Mouse (Mus musculus) limb, embryonic 11.5 days (tissue): ENCODE measurements around the gene 1700029P11Rik. TPM values are rescaled to one million over a fixed set of nuclear protein-coding genes. Genes with fewer than 3 reads are reported as not detected.
A peak's percentile ranks its signal among the peaks of the same experiment; 100 is the strongest.

Source experiments
- ATAC-seq: fragments of 200-750 bp; cut with Nextera tagmentation; 2 replicates; pipeline ENCODE4 v1.8.0; 2017; ENCODE audit warnings: low read depth; ENCODE audit not compliant: insufficient number of reproducible peaks, low FRiP score, low TSS enrichment
- DNase-seq: peaks from one replicate; pipeline ENCODE4 v3.0.0-alpha.2; 2015; ENCODE audit warnings: low spot score
- H3K27ac ChIP-seq: fragments of 300-500 bp; sonication (generic); replicated peaks from 2 replicates; pipeline ENCODE4 v1.5.1; 2014; ENCODE audit warnings: low read depth, mild to moderate bottlenecking, low read length
- H3K27me3 ChIP-seq: fragments of 300-500 bp; sonication (generic); 2 replicates; pipeline ENCODE4 v1.6.1; 2014; ENCODE audit warnings: mild to moderate bottlenecking, low read length, mixed read lengths; ENCODE audit not compliant: control insufficient read depth, insufficient read depth
- H3K36me3 ChIP-seq: fragments of 300-500 bp; sonication (generic); 2 replicates; pipeline ENCODE4 v1.6.1; 2014; ENCODE audit warnings: mild to moderate bottlenecking, low read length, moderate library complexity, mixed read lengths; ENCODE audit not compliant: control insufficient read depth, insufficient read depth
- H3K4me1 ChIP-seq: fragments of 300-500 bp; sonication (generic); 2 replicates; pipeline ENCODE4 v1.6.1; 2014; ENCODE audit warnings: low read length, mixed read lengths; ENCODE audit not compliant: control insufficient read depth, insufficient read depth
- H3K4me2 ChIP-seq: fragments of 300-500 bp; sonication (generic); 2 replicates; pipeline ENCODE4 v1.6.1; 2014; ENCODE audit warnings: low read depth, mild to moderate bottlenecking, moderate library complexity; ENCODE audit not compliant: severe bottlenecking
- H3K4me3 ChIP-seq: fragments of 300-500 bp; sonication (generic); 2 replicates; pipeline ENCODE4 v1.5.1; 2014; ENCODE audit warnings: low read depth, low read length
- H3K9ac ChIP-seq: fragments of 300-500 bp; sonication (generic); 2 replicates; pipeline ENCODE4 v1.6.1; 2014; ENCODE audit warnings: mild to moderate bottlenecking, low read length
- H3K9me3 ChIP-seq: fragments of 300-500 bp; sonication (generic); 2 replicates; pipeline ENCODE4 v1.6.1; 2016; ENCODE audit warnings: low read length; ENCODE audit not compliant: control insufficient read depth
- WGBS: fragments of 180-500 bp; shearing (Covaris S2); extraction: QIAGEN DNeasy Blood & Tissue Kit; methylation state at CpG from one replicate; pipeline ENCODE4 v1.1.7; 2014; 5-methylcytosine and 5-hydroxymethylcytosine counted together
- polyA plus RNA-seq: library from polyadenylated mRNA; unstranded; fragments of >200 nt; fragmentation: Nextera tagmentation; extraction: Ambion mirVana; gene quantifications from 2 replicates; pipeline ENCODE4 v1.2.1, GENCODE M21; 2014

1700029P11Rik gene
- polyA plus RNA-seq, 1 experiment from 2014 or later: not detected

- Histone ChIP-seq H3K27me3 (no peaks in the 10 kb centered on the region), H3K36me3 (no peaks in the 10 kb centered on the region), H3K4me1 (no peaks in the 10 kb centered on the region), H3K9ac (no peak overlapping the region), H3K27ac (no peak overlapping the region), H3K9me3 (no peaks in the 10 kb centered on the region), H3K4me2 (no peak overlapping the region), H3K4me3 (no peak overlapping the region)
- ATAC-seq: no peak
- WGBS: 88% methylated on average over 6 of the region's 6 CpGs
- no peak for DNase-seq
These were observed 31.6 kb downstream of the 1700029P11Rik start for GRCm38 (mm10) chr15:82011947-82012346.

GRCm38 (mm10) chr15:82014745-82015391, 34.5 kb downstream of the 1700029P11Rik start:
- 12% methylated on average over 9 of the region's 9 CpGs for WGBS
- Histone ChIP-seq H3K27ac (no peak overlapping the region), H3K9me3 (no peaks in the 10 kb centered on the region), H3K4me1 (0 out of 2 replicates have a peak, but pooled peaks cover 3% of the 10 kb centered on the region), H3K4me3 (peak overlapping the region; percentile 90), H3K4me2 (peak overlapping the region; percentile 87), H3K27me3 (no peaks in the 10 kb centered on the region), H3K36me3 (0 out of 2 replicates have a peak, but pooled peaks cover 3% of the 10 kb centered on the region), H3K9ac (peak overlapping the region; percentile 85; the same call in 1 of the 2 replicates)
- ATAC-seq (no peak), DNase-seq (no peak)

- peak overlapping the region; percentile 85 for H3K9ac ChIP-seq
- H3K9me3 ChIP-seq: no peaks in the 10 kb centered on the region
- H3K4me3 ChIP-seq: peak overlapping the region; percentile 90
- H3K27me3 ChIP-seq: no peaks in the 10 kb centered on the region
- under 1% methylated on average over 39 of the region's 39 CpGs for WGBS
- 0 out of 2 replicates have a peak, but pooled peaks cover 3% of the 10 kb centered on the region for H3K36me3 ChIP-seq
- ATAC-seq (peak; percentile 62), DNase-seq (peak; percentile 43)
- 0 out of 2 replicates have a peak, but pooled peaks cover 3% of the 10 kb centered on the region for H3K4me1 ChIP-seq
- H3K4me2 ChIP-seq: peak overlapping the region; percentile 87
- H3K27ac ChIP-seq: no peak overlapping the region
These were observed 35.2 kb downstream of the 1700029P11Rik start for GRCm38 (mm10) chr15:82015392-82016100.

GRCm38 (mm10) chr15:82016101-82016808, 35.9 kb downstream of the 1700029P11Rik start:
- Histone ChIP-seq H3K4me1 (0 out of 2 replicates have a peak, but pooled peaks cover 3% of the 10 kb centered on the region), H3K27ac (no peak overlapping the region), H3K36me3 (0 out of 2 replicates have a peak, but pooled peaks cover 3% of the 10 kb centered on the region), H3K27me3 (no peaks in the 10 kb centered on the region), H3K9ac (peak overlapping the region; percentile 85), H3K9me3 (no peaks in the 10 kb centered on the region), H3K4me3 (peak overlapping the region; percentile 90), H3K4me2 (peak overlapping the region; percentile 87)
- peak; percentile 99 for DNase-seq
- peak; percentile 94 for ATAC-seq
- whole genome bisulfite sequencing: under 1% methylated on average over 52 of the region's 53 CpGs

- H3K9me3 ChIP-seq: no peaks in the 10 kb centered on the region
- no peak; the same call in 1 of the 2 replicates for ATAC-seq
- H3K27ac ChIP-seq: no peak overlapping the region
These were observed 36.5 kb downstream of the 1700029P11Rik start for GRCm38 (mm10) chr15:82016830-82017229.

GRCm38 (mm10) chr15:82017461-82017860, 37.1 kb downstream of the 1700029P11Rik start:
- Histone ChIP-seq H3K4me3 (no peak overlapping the region), H3K36me3 (peaks cover 3% of the 10 kb centered on the region; the same call in 1 of the 2 replicates), H3K4me1 (0 out of 2 replicates have a peak, but pooled peaks cover 3% of the 10 kb centered on the region), H3K4me2 (no peak overlapping the region), H3K9me3 (no peaks in the 10 kb centered on the region), H3K27me3 (no peaks in the 10 kb centered on the region), H3K27ac (no peak overlapping the region), H3K9ac (no peak overlapping the region)
- no peak for DNase-seq
- 77% methylated on average over 4 of the region's 4 CpGs for WGBS
- ATAC-seq: no peak

More at GRCm38 (mm10) chr15:82016830-82017229, 36.5 kb downstream of the 1700029P11Rik start:
- 0 out of 2 replicates have a peak, but pooled peaks cover 3% of the 10 kb centered on the region for H3K4me1 ChIP-seq
- 25% methylated on average over 6 of the region's 6 CpGs for WGBS
- no peaks in the 10 kb centered on the region for H3K27me3 ChIP-seq
- DNase-seq: no peak
- peak overlapping the region; percentile 87 for H3K4me2 ChIP-seq
- H3K9ac ChIP-seq: peak overlapping the region; percentile 74
- 0 out of 2 replicates have a peak, but pooled peaks cover 3% of the 10 kb centered on the region for H3K36me3 ChIP-seq
- peak overlapping the region; percentile 90 for H3K4me3 ChIP-seq

GRCm38 (mm10) chr15:82019288-82019687, 38.9 kb downstream of the 1700029P11Rik start:
- 0 out of 2 replicates have a peak, but pooled peaks cover 3% of the 10 kb centered on the region for H3K4me1 ChIP-seq
- H3K4me3 ChIP-seq: no peak overlapping the region
- peaks cover 10% of the 10 kb centered on the region; the same call in 1 of the 2 replicates for H3K36me3 ChIP-seq

More at GRCm38 (mm10) chr15:82019288-82019687, 38.9 kb downstream of the 1700029P11Rik start:
- H3K9ac ChIP-seq: no peak overlapping the region
- DNase-seq (no peak), ATAC-seq (no peak)
- 88% methylated on average over 3 of the region's 3 CpGs for WGBS
- no peak overlapping the region for H3K4me2 ChIP-seq
- H3K27ac ChIP-seq: no peak overlapping the region
- H3K27me3 ChIP-seq: no peaks in the 10 kb centered on the region
- no peaks in the 10 kb centered on the region for H3K9me3 ChIP-seq
